Mouse (Mus musculus) liver, embryonic 11.5 days (tissue): ENCODE data around the gene Ugt1a6b. TPM values are rescaled to one million over a fixed set of nuclear protein-coding genes. Genes with fewer than 3 reads are reported as not detected.

Experiments
- ATAC-seq: fragments of 200-750 bp; cut with Nextera tagmentation; replicated peaks from 2 replicates; pipeline ENCODE4 v1.8.0; 2017; ENCODE audit warnings: moderate number of reproducible peaks, mild to moderate bottlenecking, moderate TSS enrichment, moderate library complexity; ENCODE audit not compliant: low FRiP score
- DNase-seq: peaks from one replicate; pipeline ENCODE4 v3.0.0-alpha.2; 2017; ENCODE audit warnings: low spot score
- H3K27ac ChIP-seq: fragments of 300-500 bp; sonication (generic); 2 replicates; pipeline ENCODE4 v1.5.1; 2014; ENCODE audit warnings: mild to moderate bottlenecking, low read depth, low read length, control low read depth
- H3K27me3 ChIP-seq: fragments of 300-500 bp; sonication (generic); replicated peaks from 2 replicates; pipeline ENCODE4 v1.6.1; 2014; ENCODE audit warnings: low read length, mixed read lengths; ENCODE audit not compliant: control insufficient read depth, insufficient read depth
- H3K36me3 ChIP-seq: fragments of 300-500 bp; sonication (generic); 2 replicates; pipeline ENCODE4 v1.6.1; 2014; ENCODE audit warnings: mild to moderate bottlenecking, low read length, moderate library complexity, mixed read lengths; ENCODE audit not compliant: control insufficient read depth, insufficient read depth
- H3K4me1 ChIP-seq: fragments of 300-500 bp; sonication (generic); replicated peaks from 2 replicates; pipeline ENCODE4 v1.6.1; 2014; ENCODE audit warnings: low read length, mixed read lengths; ENCODE audit not compliant: control insufficient read depth, insufficient read depth
- H3K4me2 ChIP-seq: fragments of 300-500 bp; sonication (generic); 2 replicates; pipeline ENCODE4 v1.6.1; 2014; ENCODE audit warnings: mild to moderate bottlenecking, control low read depth, moderate library complexity
- H3K4me3 ChIP-seq: fragments of 300-500 bp; sonication (generic); 2 replicates; pipeline ENCODE4 v1.5.1; 2014; ENCODE audit warnings: low read depth, low read length, control low read depth
- H3K9ac ChIP-seq: fragments of 300-500 bp; sonication (generic); 2 replicates; pipeline ENCODE4 v1.6.1; 2014; ENCODE audit warnings: low read depth, low read length, control low read depth
- H3K9me3 ChIP-seq: fragments of 300-500 bp; sonication (generic); 2 replicates; pipeline ENCODE4 v1.6.1; 2016; ENCODE audit warnings: low read length, inconsistent platforms, mixed read lengths; ENCODE audit not compliant: control insufficient read depth
- WGBS: fragments of 180-500 bp; shearing (Covaris S2); extraction: QIAGEN DNeasy Blood & Tissue Kit; methylation state at CpG from one replicate; pipeline ENCODE4 v1.1.7; 2014; 5-methylcytosine and 5-hydroxymethylcytosine counted together
- polyA plus RNA-seq: library from polyadenylated mRNA; unstranded; fragments of >200 nt; fragmentation: Nextera tagmentation; extraction: Ambion mirVana; gene quantifications from 2 replicates; pipeline ENCODE4 v1.2.1, GENCODE M21; 2014

Ugt1a6b gene
- polyA plus RNA-seq, 1 experiment from 2014 or later = 0.11 TPM

DNA sequence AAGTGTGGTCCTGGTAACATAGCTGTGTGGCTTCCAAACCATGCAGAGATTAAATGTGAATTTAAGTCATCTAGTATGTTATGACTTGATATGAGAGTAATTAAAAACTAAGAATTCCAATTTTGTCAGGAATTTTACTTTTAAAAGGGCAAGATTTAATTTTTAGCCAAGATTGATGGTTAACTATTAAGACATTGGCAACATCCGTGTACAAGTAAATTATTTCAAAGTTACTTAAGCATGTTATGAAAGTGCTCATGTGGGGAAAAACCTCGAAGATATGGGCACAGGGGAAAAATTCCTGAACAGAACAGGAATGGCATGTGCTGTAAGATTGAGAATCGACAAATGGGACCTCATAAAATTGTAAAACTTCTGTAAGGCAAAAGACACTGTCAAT is 94.4 kb downstream of the Ugt1a6b start:
- WGBS = 67% methylated on average over 3 of the region's 3 CpGs
- Histone ChIP-seq H3K27me3 (no peaks in the 10 kb centered on the region), H3K9me3 (no peaks in the 10 kb centered on the region), H3K9ac (no peak overlapping the region), H3K27ac (no peak overlapping the region), H3K36me3 (no peaks in the 10 kb centered on the region), H3K4me2 (no peak overlapping the region), H3K4me1 (no peaks in the 10 kb centered on the region), H3K4me3 (no peak overlapping the region)
- ATAC-seq (no peak), DNase-seq (no peak)

DNA sequence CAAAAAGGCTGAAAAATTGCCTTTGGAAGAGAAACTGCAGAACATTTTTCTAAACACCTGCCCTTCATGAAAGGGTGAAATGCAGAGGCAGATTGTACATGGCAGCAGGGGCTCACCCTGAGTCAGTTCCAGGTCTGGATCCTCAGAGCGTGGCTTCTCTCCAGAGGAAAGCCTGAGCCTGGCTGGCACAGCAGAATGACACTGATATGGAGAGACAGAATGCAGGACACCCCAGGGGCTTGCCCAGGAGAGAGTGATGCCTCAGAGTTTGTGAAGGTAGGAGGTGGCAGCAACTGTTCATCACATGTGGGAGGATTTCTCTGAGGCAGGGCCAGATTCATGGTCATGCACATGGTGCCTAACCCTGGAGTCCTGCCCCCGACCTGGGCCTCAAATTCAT is 96.9 kb downstream of the Ugt1a6b start:
- ATAC-seq = no peak
- Histone ChIP-seq H3K36me3 (no peaks in the 10 kb centered on the region), H3K9ac (no peak overlapping the region), H3K9me3 (no peaks in the 10 kb centered on the region; the same call in 1 of the 2 replicates), H3K27ac (no peak overlapping the region), H3K27me3 (no peaks in the 10 kb centered on the region), H3K4me1 (no peaks in the 10 kb centered on the region), H3K4me3 (no peak overlapping the region), H3K4me2 (no peak overlapping the region)
- DNase-seq = no peak
- WGBS = 73% methylated on average over 2 of the region's 2 CpGs

DNA sequence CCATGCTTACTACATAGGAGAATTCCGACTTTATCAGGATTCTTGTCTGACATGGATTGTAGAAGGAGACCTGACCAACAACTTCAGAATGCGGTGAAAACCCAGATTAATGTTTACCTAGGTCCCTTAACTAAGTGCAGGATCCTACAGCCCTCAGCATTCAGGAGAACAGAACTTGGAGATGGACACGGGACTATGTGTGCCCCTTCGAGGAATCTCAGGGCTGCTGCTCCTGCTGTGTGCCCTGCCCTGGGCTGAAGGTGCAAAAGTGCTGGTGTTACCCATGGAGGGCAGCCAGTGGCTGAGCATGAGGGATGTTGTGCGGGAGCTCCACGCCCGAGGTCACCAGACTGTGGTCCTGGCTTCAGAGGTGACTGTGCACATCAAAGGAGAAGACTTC is 97.4 kb downstream of the Ugt1a6b start, which contains the start of gene Ugt1a2:
Gene Ugt1a2, plus strand, starts transcription at position 146 of the 400 bp plus-strand sequence.
- no peaks in the 10 kb centered on the region for H3K36me3 ChIP-seq
- H3K4me2 ChIP-seq = no peak within 1 kb of the TSS
- H3K27me3 ChIP-seq = no peaks in the 10 kb centered on the region
- no peak within 1 kb of the TSS for H3K9ac ChIP-seq
- 64% methylated on average over 7 of the region's 7 CpGs for WGBS
- DNase-seq (no peak), ATAC-seq (no peak)
- no peaks in the 10 kb centered on the region; the same call in 1 of the 2 replicates for H3K9me3 ChIP-seq
- no peak within 1 kb of the TSS for H3K27ac ChIP-seq
- no peak within 1 kb of the TSS for H3K4me3 ChIP-seq
- no peaks in the 10 kb centered on the region for H3K4me1 ChIP-seq

DNA sequence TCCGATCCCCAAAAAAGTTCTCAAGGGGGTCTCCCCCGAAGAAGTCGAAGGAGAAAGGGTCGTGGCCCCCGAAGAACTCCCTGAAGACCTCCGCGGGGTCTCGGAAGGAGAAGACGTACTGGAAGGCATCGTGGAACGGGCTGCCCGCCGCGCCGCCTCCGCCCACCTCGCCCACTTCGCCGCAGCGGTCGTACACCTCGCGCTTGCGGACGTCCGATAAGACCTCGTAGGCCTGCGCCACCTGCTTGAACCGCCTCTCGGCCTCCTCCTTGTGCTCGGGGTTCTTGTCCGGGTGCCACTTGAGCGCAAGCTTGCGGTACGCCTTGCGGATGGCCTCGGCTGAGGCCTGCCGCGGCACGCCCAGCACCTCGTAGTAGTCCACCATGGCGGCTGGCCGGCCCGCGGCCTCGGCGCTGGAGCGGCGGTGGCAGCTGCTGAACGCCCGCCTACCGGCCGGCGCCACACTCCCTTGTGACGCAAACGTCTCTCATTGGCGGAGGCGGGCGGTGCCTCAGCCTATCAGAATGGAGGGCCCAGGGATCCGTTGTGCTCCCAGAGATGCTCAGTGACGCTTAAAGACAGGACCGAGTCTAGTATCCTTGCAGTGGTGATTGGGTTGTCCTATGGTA is 102.4 kb downstream of the Ugt1a6b start, which contains the start of gene Dnajb3:
Gene Dnajb3, minus strand, starts transcription at position 489 of the 629 bp plus-strand sequence.
- Histone ChIP-seq H3K27me3 (no peaks in the 10 kb centered on the region), H3K9ac (peak within 1 kb of the TSS; percentile 76), H3K9me3 (no peaks in the 10 kb centered on the region; the same call in 1 of the 2 replicates), H3K27ac (peak within 1 kb of the TSS; percentile 83), H3K36me3 (no peaks in the 10 kb centered on the region), H3K4me2 (peak within 1 kb of the TSS; percentile 77), H3K4me3 (peak within 1 kb of the TSS; percentile 56), H3K4me1 (peaks cover 3% of the 10 kb centered on the region; the same call in 1 of the 2 replicates)
- peak; percentile 82 for DNase-seq
- ATAC-seq = peak; percentile 88
- 6% methylated on average over 62 of the region's 62 CpGs for WGBS

DNA sequence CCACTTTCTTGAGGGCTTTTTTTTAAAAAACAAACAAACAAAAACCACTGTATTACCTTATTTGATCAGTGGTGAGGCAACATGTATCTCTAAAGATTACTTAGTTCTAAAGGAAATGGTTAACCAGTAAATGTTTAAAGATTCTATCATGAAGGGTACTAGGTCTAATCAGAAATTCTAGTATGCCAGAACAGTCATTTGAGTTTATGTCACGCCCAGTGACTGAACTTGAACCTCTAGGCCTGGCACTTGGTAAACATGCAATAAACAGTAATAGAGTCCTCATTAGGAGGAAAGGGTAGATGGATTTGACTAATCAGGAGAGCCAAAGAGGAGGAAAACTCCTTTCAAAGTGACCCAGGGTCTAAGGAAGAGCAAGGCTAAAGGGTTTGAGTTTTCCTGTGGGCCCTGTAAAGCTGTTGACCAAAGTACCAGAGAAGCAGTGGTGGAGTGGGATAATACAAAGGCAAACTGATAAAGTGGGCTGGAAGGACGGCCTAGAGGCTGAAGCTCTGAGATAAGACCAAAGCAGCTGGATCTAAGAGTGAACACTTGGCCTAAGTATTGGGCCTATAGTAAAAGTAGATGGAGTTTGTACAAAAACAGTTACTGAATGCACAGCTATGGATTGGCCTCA is 103.9 kb downstream of the Ugt1a6b start:
- Histone ChIP-seq H3K4me2 (peak overlapping the region; percentile 37), H3K4me3 (no peak overlapping the region), H3K4me1 (peaks cover 3% of the 10 kb centered on the region; the same call in 1 of the 2 replicates), H3K9me3 (peaks cover 7% of the 10 kb centered on the region), H3K27ac (peak overlapping the region; percentile 83), H3K27me3 (no peaks in the 10 kb centered on the region), H3K36me3 (no peaks in the 10 kb centered on the region), H3K9ac (no peak overlapping the region)
- WGBS = 47% methylated on average over 2 of the region's 2 CpGs
- ATAC-seq (peak; percentile 88), DNase-seq (peak; percentile 32)

DNA sequence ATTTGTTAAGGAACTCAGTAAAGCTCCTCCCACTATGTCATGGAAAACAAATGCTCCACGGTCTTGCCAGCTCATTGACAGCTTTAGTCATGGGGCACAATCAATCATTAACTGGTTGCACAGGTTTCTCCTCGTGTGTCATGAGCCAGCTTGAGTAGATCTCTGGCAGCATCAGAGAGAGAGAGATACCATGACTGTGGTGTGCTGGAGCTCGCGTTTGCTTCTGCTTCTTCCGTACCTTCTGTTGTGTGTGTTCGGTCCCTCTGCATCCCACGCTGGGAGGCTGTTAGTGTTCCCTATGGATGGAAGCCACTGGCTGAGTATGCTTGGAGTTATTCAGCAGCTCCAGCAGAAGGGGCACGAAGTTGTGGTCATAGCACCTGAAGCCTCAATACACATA is 108.8 kb downstream of the Ugt1a6b start, which contains the start of gene Ugt1a1:
Gene Ugt1a1, plus strand, starts transcription at position 148 of the 400 bp plus-strand sequence.
- Histone ChIP-seq H3K27ac (no peak within 1 kb of the TSS), H3K9ac (no peak within 1 kb of the TSS), H3K4me3 (no peak within 1 kb of the TSS), H3K36me3 (no peaks in the 10 kb centered on the region), H3K27me3 (no peaks in the 10 kb centered on the region), H3K9me3 (peaks cover 50% of the 10 kb centered on the region), H3K4me2 (no peak within 1 kb of the TSS), H3K4me1 (peaks cover 3% of the 10 kb centered on the region; the same call in 1 of the 2 replicates)
- peak; percentile 42 for DNase-seq
- 64% methylated on average over 8 of the region's 8 CpGs for WGBS
- ATAC-seq = no peak; the same call in 1 of the 2 replicates

DNA sequence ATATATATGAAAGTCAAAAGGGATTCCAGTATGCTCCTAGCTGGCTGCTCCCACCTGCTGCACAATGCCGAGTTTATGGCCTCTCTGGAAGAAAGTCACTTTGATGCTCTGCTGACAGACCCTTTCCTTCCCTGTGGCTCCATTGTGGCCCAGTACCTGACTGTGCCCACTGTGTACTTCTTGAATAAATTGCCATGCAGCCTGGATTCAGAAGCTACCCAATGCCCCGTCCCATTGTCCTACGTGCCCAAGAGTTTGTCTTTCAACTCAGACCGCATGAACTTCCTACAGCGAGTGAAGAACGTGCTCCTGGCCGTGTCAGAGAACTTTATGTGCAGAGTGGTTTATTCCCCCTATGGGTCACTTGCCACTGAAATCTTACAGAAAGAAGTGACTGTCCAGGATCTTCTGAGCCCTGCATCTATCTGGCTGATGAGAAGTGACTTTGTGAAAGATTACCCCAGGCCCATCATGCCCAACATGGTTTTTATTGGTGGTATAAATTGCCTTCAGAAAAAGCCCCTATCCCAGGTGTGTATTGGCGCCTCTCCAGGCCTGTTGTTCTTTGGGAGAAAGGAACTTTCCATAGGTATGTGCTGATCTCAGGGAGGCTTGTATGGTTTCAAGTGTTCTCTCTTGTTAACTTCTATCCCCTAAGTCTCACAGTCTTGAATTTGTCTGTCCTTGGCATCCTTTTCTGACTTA is 109.4 kb downstream of the Ugt1a6b start:
- DNase-seq (peak; percentile 34), ATAC-seq (peak; percentile 6; the same call in 1 of the 2 replicates)
- Histone ChIP-seq H3K27me3 (no peaks in the 10 kb centered on the region), H3K9ac (no peak overlapping the region), H3K36me3 (no peaks in the 10 kb centered on the region), H3K4me2 (no peak overlapping the region), H3K4me1 (peaks cover 2% of the 10 kb centered on the region; the same call in 1 of the 2 replicates), H3K4me3 (no peak overlapping the region), H3K27ac (no peak overlapping the region), H3K9me3 (peaks cover 57% of the 10 kb centered on the region)
- WGBS = 60% methylated on average over 8 of the region's 8 CpGs

DNA sequence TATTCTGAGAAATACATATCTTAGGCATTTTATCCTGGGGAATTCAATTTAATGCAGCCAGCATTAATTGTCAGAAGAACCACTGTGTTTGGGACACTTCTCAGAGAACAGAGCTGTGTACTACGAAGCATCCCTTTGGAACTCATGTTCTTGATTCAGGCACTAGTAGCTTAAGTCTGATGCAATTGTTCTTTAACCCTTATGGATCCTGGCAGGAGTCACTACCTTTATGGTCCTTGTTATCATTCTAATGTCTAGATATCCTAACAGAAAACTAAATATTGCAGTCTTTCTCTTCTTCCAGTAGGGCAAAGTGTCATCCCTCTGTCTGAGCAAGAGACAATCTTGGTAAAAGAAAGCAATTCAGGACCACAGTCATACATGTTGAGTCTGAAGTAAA is 110.0 kb downstream of the Ugt1a6b start:
- ATAC-seq (no peak), DNase-seq (peak; percentile 27)
- no peak overlapping the region for H3K4me3 ChIP-seq
- H3K27ac ChIP-seq = no peak overlapping the region
- H3K27me3 ChIP-seq = no peaks in the 10 kb centered on the region
- no peaks in the 10 kb centered on the region for H3K4me1 ChIP-seq
- WGBS = 65% methylated on average over 1 of the region's 1 CpGs
- no peak overlapping the region for H3K9ac ChIP-seq
- no peaks in the 10 kb centered on the region for H3K36me3 ChIP-seq
- H3K4me2 ChIP-seq = no peak overlapping the region
- H3K9me3 ChIP-seq = peaks cover 59% of the 10 kb centered on the region
